Mouse (Mus musculus): ENCODE measurements at regions not wholly inside any gene's neighbourhood (a gene's known extent, or its start where the extent isn't known, plus 50 kb on each side); places are given as distances from the start of the nearest gene placed in this dataset.

- Histone ChIP-seq H3K27ac (ENCODE audit: insufficient read depth, low read depth, low read length) (no peak overlapping the region), H3K4me3 (ENCODE audit: low read depth, low read length) (no peak overlapping the region), H3K4me1 (ENCODE audit: control insufficient read depth, insufficient read depth, insufficient read length, low read length) (no peaks in the 10 kb centered on the region), H3K36me3 (ENCODE audit: control insufficient read depth, insufficient read depth, low read length) (no peaks in the 10 kb centered on the region), H3K27me3 (ENCODE audit: control insufficient read depth, insufficient read depth, low read length) (no peaks in the 10 kb centered on the region)
- TF ChIP-seq POLR2A (IDR thresholded peaks at IDR 0.05; ENCODE audit: low read depth, low read length), result no peak
- TF ChIP-seq CTCF (IDR thresholded peaks at IDR 0.05; ENCODE audit: extremely low read depth, insufficient read length, insufficient replicate concordance, low read depth, low read length), result no peak
- 61% methylated on average over 5 of the region's 5 CpGs for WGBS
Observed at GRCm38 (mm10) chr10:125467503-125467902, 78.2 kb upstream of the Slc16a7 start.

GRCm38 (mm10) chr10:125488350-125488749, 99.1 kb upstream of the Slc16a7 start:
- WGBS, result 41% methylated on average over 3 of the region's 3 CpGs
- no peaks in the 10 kb centered on the region for H3K36me3 ChIP-seq (ENCODE audit: control insufficient read depth, insufficient read depth, low read length)

GRCm38 (mm10) chr10:125490395-125490794, 101.1 kb upstream of the Slc16a7 start:
- Histone ChIP-seq H3K27ac (ENCODE audit: insufficient read depth, low read depth, low read length) (no peak overlapping the region), H3K4me3 (ENCODE audit: low read depth, low read length) (no peak overlapping the region), H3K4me1 (ENCODE audit: control insufficient read depth, insufficient read depth, insufficient read length, low read length) (no peaks in the 10 kb centered on the region), H3K27me3 (ENCODE audit: control insufficient read depth, insufficient read depth, low read length) (no peaks in the 10 kb centered on the region), H3K36me3 (ENCODE audit: control insufficient read depth, insufficient read depth, low read length) (no peaks in the 10 kb centered on the region)
- TF ChIP-seq CTCF (IDR thresholded peaks at IDR 0.05; ENCODE audit: extremely low read depth, insufficient read length, insufficient replicate concordance, low read depth, low read length) (no peak), POLR2A (IDR thresholded peaks at IDR 0.05; ENCODE audit: low read depth, low read length) (no peak)
- 26% methylated on average over 4 of the region's 4 CpGs for WGBS

More at GRCm38 (mm10) chr10:125488350-125488749, 99.1 kb upstream of the Slc16a7 start:
- Histone ChIP-seq H3K27me3 (ENCODE audit: control insufficient read depth, insufficient read depth, low read length) (no peaks in the 10 kb centered on the region), H3K27ac (ENCODE audit: insufficient read depth, low read depth, low read length) (no peak overlapping the region), H3K4me3 (ENCODE audit: low read depth, low read length) (no peak overlapping the region), H3K4me1 (ENCODE audit: control insufficient read depth, insufficient read depth, insufficient read length, low read length) (no peaks in the 10 kb centered on the region)
- TF ChIP-seq POLR2A (IDR thresholded peaks at IDR 0.05; ENCODE audit: low read depth, low read length), result no peak
- TF ChIP-seq CTCF (IDR thresholded peaks at IDR 0.05; ENCODE audit: extremely low read depth, insufficient read length, insufficient replicate concordance, low read depth, low read length), result no peak

- WGBS, result 42% methylated on average over 4 of the region's 4 CpGs
- Histone ChIP-seq H3K27me3 (ENCODE audit: control insufficient read depth, insufficient read depth, low read length) (no peaks in the 10 kb centered on the region), H3K36me3 (ENCODE audit: control insufficient read depth, insufficient read depth, low read length) (no peaks in the 10 kb centered on the region), H3K4me1 (ENCODE audit: control insufficient read depth, insufficient read depth, insufficient read length, low read length) (no peaks in the 10 kb centered on the region), H3K4me3 (ENCODE audit: low read depth, low read length) (no peak overlapping the region), H3K27ac (ENCODE audit: insufficient read depth, low read depth, low read length) (no peak overlapping the region)
- no peak for TF ChIP-seq POLR2A (IDR thresholded peaks at IDR 0.05; ENCODE audit: low read depth, low read length)
- TF ChIP-seq CTCF (IDR thresholded peaks at IDR 0.05; ENCODE audit: extremely low read depth, insufficient read length, insufficient replicate concordance, low read depth, low read length), result no peak
Observed at GRCm38 (mm10) chr10:125494489-125494888, 105.2 kb upstream of the Slc16a7 start.

GRCm38 (mm10) chr10:125498347-125498746, 109.1 kb upstream of the Slc16a7 start:
- no peaks in the 10 kb centered on the region for H3K27me3 ChIP-seq (ENCODE audit: control insufficient read depth, insufficient read depth, low read length)
- H3K27ac ChIP-seq (ENCODE audit: insufficient read depth, low read depth, low read length), result no peak overlapping the region
- H3K4me3 ChIP-seq (ENCODE audit: low read depth, low read length), result no peak overlapping the region
- TF ChIP-seq POLR2A (IDR thresholded peaks at IDR 0.05; ENCODE audit: low read depth, low read length), result no peak
- no peak for TF ChIP-seq CTCF (IDR thresholded peaks at IDR 0.05; ENCODE audit: extremely low read depth, insufficient read length, insufficient replicate concordance, low read depth, low read length)
- WGBS, result 15% methylated on average over 1 of the region's 1 CpGs
- no peaks in the 10 kb centered on the region for H3K36me3 ChIP-seq (ENCODE audit: control insufficient read depth, insufficient read depth, low read length)
- H3K4me1 ChIP-seq (ENCODE audit: control insufficient read depth, insufficient read depth, insufficient read length, low read length), result no peaks in the 10 kb centered on the region

- WGBS, result 20% methylated on average over 4 of the region's 4 CpGs
Observed at GRCm38 (mm10) chr10:125500338-125500737, 111.1 kb upstream of the Slc16a7 start.

GRCm38 (mm10) chr10:125515026-125515425, 125.8 kb upstream of the Slc16a7 start:
- Histone ChIP-seq H3K36me3 (ENCODE audit: control insufficient read depth, insufficient read depth, low read length) (no peaks in the 10 kb centered on the region), H3K27me3 (ENCODE audit: control insufficient read depth, insufficient read depth, low read length) (no peaks in the 10 kb centered on the region), H3K4me1 (ENCODE audit: control insufficient read depth, insufficient read depth, insufficient read length, low read length) (no peaks in the 10 kb centered on the region), H3K27ac (ENCODE audit: insufficient read depth, low read depth, low read length) (no peak overlapping the region), H3K4me3 (ENCODE audit: low read depth, low read length) (no peak overlapping the region)
- no peak for TF ChIP-seq CTCF (IDR thresholded peaks at IDR 0.05; ENCODE audit: extremely low read depth, insufficient read length, insufficient replicate concordance, low read depth, low read length)
- no peak for TF ChIP-seq POLR2A (IDR thresholded peaks at IDR 0.05; ENCODE audit: low read depth, low read length)
- WGBS, result 45% methylated on average over 5 of the region's 5 CpGs

More at GRCm38 (mm10) chr10:125500338-125500737, 111.1 kb upstream of the Slc16a7 start:
- Histone ChIP-seq H3K27ac (ENCODE audit: insufficient read depth, low read depth, low read length) (no peak overlapping the region), H3K36me3 (ENCODE audit: control insufficient read depth, insufficient read depth, low read length) (no peaks in the 10 kb centered on the region), H3K4me3 (ENCODE audit: low read depth, low read length) (no peak overlapping the region), H3K27me3 (ENCODE audit: control insufficient read depth, insufficient read depth, low read length) (no peaks in the 10 kb centered on the region), H3K4me1 (ENCODE audit: control insufficient read depth, insufficient read depth, insufficient read length, low read length) (no peaks in the 10 kb centered on the region)
- no peak for TF ChIP-seq POLR2A (IDR thresholded peaks at IDR 0.05; ENCODE audit: low read depth, low read length)
- TF ChIP-seq CTCF (IDR thresholded peaks at IDR 0.05; ENCODE audit: extremely low read depth, insufficient read length, insufficient replicate concordance, low read depth, low read length), result no peak
